ENCODE assay signal across 10 mouse cellular contexts in genomic region chr10:128150941-128151340, GRCm38 (mm10). TPM values are rescaled to one million over a fixed set of nuclear protein-coding genes. Genes with fewer than 3 reads are reported as not detected.
A peak's percentile ranks its signal among the peaks of the same experiment; 100 is the strongest.
DNase-seq lines count a peak whose midpoint lies in the region; ATAC-seq lines count a peak whose summit lies in the region.
"Had no signal": no experiment of that assay in that cellular context is flagged by ENCODE, and none has a peak within 500 bp of the region (broad histone marks: within the 10 kb centered on the region; RNA-seq: fewer than 3 reads in every experiment).

No protein-coding gene starts in this region.

- H3K9me3 ChIP-seq in heart, embryonic 12.5 days (replicated peaks), result no peaks in the 10 kb centered on the region
- H3K9me3 ChIP-seq in neural tube, embryonic 15.5 days (replicated peaks), result no peaks in the 10 kb centered on the region
- H3K9me3 ChIP-seq: embryonic facial prominence, embryonic 12.5 days; liver, embryonic 15.5 days had no signal

- no peaks in the 10 kb centered on the region for H3K27me3 ChIP-seq in heart, embryonic 12.5 days (replicated peaks)
- H3K27me3 ChIP-seq in neural tube, embryonic 15.5 days (replicated peaks), result no peaks in the 10 kb centered on the region
- H3K27me3 ChIP-seq: embryonic facial prominence, embryonic 12.5 days; liver, embryonic 15.5 days had no signal

- H3K4me1 ChIP-seq in heart, embryonic 12.5 days (replicated peaks), result peaks cover 38% of the 10 kb centered on the region
- H3K4me1 ChIP-seq in neural tube, embryonic 15.5 days, result 0 out of 2 replicates have a peak, but pooled peaks cover 5% of the 10 kb centered on the region

- peak overlapping the region; percentile 33 for H3K4me2 ChIP-seq in heart, embryonic 12.5 days
- no peak overlapping the region for H3K4me2 ChIP-seq in neural tube, embryonic 15.5 days
- H3K4me2 ChIP-seq: embryonic facial prominence, embryonic 12.5 days; liver, embryonic 15.5 days had no signal

- H3K36me3 ChIP-seq in heart, embryonic 12.5 days, result peaks cover 33% of the 10 kb centered on the region
- H3K36me3 ChIP-seq in neural tube, embryonic 15.5 days, result no peaks in the 10 kb centered on the region

- peak overlapping the region; percentile 90 for H3K27ac ChIP-seq in heart, embryonic 12.5 days (ENCODE audit: poor library complexity, severe bottlenecking)
- H3K27ac ChIP-seq in neural tube, embryonic 15.5 days (replicated peaks), result no peak overlapping the region
- H3K27ac ChIP-seq: embryonic facial prominence, embryonic 12.5 days; liver, embryonic 15.5 days had no signal

- H3K9ac ChIP-seq in heart, embryonic 12.5 days, result no peak overlapping the region
- no peak overlapping the region for H3K9ac ChIP-seq in neural tube, embryonic 15.5 days (replicated peaks)
- H3K9ac ChIP-seq: embryonic facial prominence, embryonic 12.5 days; liver, embryonic 15.5 days had no signal

- peak; percentile 96 for DNase-seq in 3T3-L1 (ENCODE audit: low read depth, low spot score)
- DNase-seq in adrenal gland, adult 8-10 months, result peak; percentile 61
- DNase-seq in kidney, postnatal 4 days, result peak; percentile 75 to 83
- no peak for DNase-seq in right cerebral cortex, postnatal 25 days
- DNase-seq in neural tube, embryonic 10.5 days (ENCODE audit: extremely low spot score, low spot score), result no peak
- no peak for DNase-seq in thymus, postnatal 36 days

- WGBS in heart, embryonic 12.5 days, result 62% methylated on average over 14 of the region's 14 CpGs
- 82% methylated on average over 14 of the region's 14 CpGs for WGBS in neural tube, embryonic 15.5 days

- ATAC-seq in heart, embryonic 12.5 days (ENCODE audit: insufficient number of reproducible peaks, low FRiP score), result no peak
- no peak for ATAC-seq in neural tube, embryonic 15.5 days (ENCODE audit: low FRiP score)

- H3K4me3 ChIP-seq in heart, embryonic 12.5 days, result no peak overlapping the region
- H3K4me3 ChIP-seq in neural tube, embryonic 15.5 days (replicated peaks), result no peak overlapping the region
- H3K4me3 ChIP-seq: embryonic facial prominence, embryonic 12.5 days; liver, embryonic 15.5 days had no signal

RNA-seq across cellular contexts. Expression of gene Rbms2, which starts 29.2 kb away (rescaled TPM):
- 100 to 1,000 TPM in 2 of 4 experiments, 10 to 100 TPM in 2; 83.6 to 110 (median 99.3) TPM for total RNA-seq in adrenal gland, adult 8-10 months (2022)
- polyA plus RNA-seq in heart, embryonic 12.5 days (2016; fragmentation: Nextera tagmentation; extraction: Ambion mirVana), result 43.4 and 44.1 TPM in 2 replicates
- 6.5 and 12.7 TPM in 2 replicates for polyA plus RNA-seq in neural tube, embryonic 15.5 days (2015; fragmentation: Nextera tagmentation; extraction: Ambion mirVana)

RNA-seq across cellular contexts. Expression of gene Gls2, which starts 43.3 kb away (rescaled TPM):
- 1 to 10 TPM; 2.5 to 4.2 (median 3.5) TPM for total RNA-seq in adrenal gland, adult 8-10 months (2022)
- 0.47 and 1.7 TPM in 2 replicates for polyA plus RNA-seq in heart, embryonic 12.5 days (2016; fragmentation: Nextera tagmentation; extraction: Ambion mirVana)
- 2.4 and 2.8 TPM in 2 replicates for polyA plus RNA-seq in neural tube, embryonic 15.5 days (2015; fragmentation: Nextera tagmentation; extraction: Ambion mirVana)

RNA-seq across cellular contexts. Expression of gene Baz2a, which starts 59.6 kb away (rescaled TPM):
- 10 to 100 TPM; 52.9 to 78.0 (median 62.7) TPM for total RNA-seq in adrenal gland, adult 8-10 months (2022)
- 11.3 and 12.2 TPM in 2 replicates for polyA plus RNA-seq in heart, embryonic 12.5 days (2016; fragmentation: Nextera tagmentation; extraction: Ambion mirVana)
- polyA plus RNA-seq in neural tube, embryonic 15.5 days (2015; fragmentation: Nextera tagmentation; extraction: Ambion mirVana), result 7.4 and 8.9 TPM in 2 replicates

Comparison
In these comparisons a context has a peak if more than half of its experiments do, and no peak if none do; other contexts are left out.
1. DNase-seq: peak in 3T3-L1 (single experiment), adrenal gland, adult 8-10 months (single experiment) and kidney, postnatal 4 days (2 of 2); none in right cerebral cortex, postnatal 25 days (single experiment), neural tube, embryonic 10.5 days (single experiment) and thymus, postnatal 36 days (0 of 2).